Mouse (Mus musculus) stomach, adult 2 months (tissue): Measurements from ENCODE around the gene Lrfn2. TPM values are rescaled to one million over a fixed set of nuclear protein-coding genes. Genes with fewer than 3 reads are reported as not detected.

Experiments
- polyA plus RNA-seq: library from polyadenylated mRNA; depleted of rRNA; stranded (reverse); fragments of >200 nt; gene quantifications from 2 replicates; pipeline ENCODE4 v1.2.3, GENCODE M21; 2012; rRNA removed

Gene Lrfn2
- polyA plus RNA-seq = 0.02 TPM in 1 of 2 replicates, not detected in the other

DNA sequence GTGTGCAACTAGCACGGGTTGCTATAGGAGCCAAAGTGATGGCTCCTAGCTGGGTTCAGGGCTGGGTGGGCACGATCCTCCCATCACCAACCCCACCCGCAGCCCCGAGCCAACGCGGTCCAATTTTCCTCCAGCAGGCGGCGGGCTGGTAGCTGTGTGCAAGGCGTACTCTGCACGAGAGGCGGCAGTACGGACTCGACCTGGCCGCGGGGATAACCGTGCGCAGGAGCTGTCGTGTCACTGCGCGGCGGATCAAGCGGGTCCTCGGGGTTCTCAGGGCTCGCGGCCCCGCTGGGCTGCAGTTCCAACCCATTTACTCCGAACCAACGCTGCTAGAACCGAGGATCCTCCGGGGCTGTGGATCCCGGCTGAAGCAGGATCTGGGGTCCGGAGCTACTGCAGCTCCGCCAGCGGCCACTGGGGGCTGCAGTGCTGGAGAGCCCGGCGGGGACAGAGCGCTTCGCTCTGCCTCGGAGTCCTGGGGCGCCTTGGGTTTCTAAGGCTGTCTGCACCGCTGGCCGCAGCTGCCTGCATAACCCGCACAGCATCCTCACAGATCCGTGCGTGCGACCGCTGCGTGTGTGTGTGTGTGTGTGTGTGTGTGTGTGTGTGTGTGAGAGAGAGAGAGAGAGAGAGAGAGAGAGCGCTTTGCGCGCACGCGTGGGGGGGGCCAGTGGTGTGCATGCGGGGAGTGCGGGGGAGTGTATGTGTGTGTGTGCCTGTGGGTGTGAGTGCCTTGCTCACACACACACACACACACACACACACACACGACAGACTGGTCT lies at the start of gene Lrfn2:
Gene Lrfn2, plus strand, starts transcription at position 759 of the 785 bp plus-strand sequence.

